Mouse (Mus musculus) lung, postnatal 14 days (tissue): ENCODE results near the gene Hs2st1.
"Not testable (repeated sequence)": the region's sequence is repeated elsewhere in the genome, so short reads cannot be mapped to it uniquely, and the experiment has no call there.

Experiments
- DNase-seq: peaks from one replicate; pipeline ENCODE4 v3.0.0; 2021

Gene Hs2st1

DNA sequence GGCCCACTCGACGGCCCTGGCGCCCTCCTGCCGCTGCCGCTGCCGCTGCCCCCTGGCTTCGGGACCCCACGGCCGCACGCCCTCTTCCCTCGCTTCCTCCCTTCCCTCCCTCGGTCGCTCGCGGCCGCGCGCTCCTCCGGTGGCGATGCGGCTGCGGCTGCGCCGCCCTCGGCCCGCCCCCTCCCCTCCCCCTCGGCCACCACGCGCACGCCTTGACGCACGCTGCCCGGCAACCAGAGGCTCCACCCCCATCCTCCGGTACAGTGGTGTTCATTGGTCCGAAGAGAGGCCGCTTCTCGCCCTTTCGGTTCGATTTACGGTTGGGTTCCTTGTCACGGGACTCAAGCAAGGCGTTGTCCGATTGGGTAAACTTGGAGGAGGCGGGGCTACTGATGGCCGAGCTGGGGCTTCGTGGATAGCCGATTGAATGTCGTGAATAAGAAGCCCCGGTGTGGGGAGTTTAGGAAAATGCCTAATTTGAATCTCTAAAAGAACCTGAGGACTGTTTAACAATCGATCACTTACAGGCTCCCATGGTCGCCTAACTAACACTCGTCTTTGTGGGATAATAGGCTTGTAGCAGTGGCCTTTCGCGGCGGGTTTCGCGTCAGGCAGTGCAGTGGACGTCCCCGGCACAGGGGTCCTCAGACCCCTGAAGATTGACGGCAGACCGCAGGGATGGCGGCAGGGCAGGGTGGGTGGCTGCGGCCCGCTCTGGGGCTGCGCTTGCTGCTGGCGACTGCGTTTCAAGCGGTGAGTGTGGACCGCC is at the start of gene Hs2st1, which contains the start of gene Selenof:
Gene Hs2st1, minus strand, starts transcription at position 135 of the 769 bp plus-strand sequence.
Gene Selenof, plus strand, starts transcription at position 258 of the 769 bp plus-strand sequence.
- DNase-seq, result peak; percentile 96

- no peak for DNase-seq
Observed at GRCm38 (mm10) chr3:144617633-144618180, 47.7 kb upstream of the Hs2st1 start.

DNA sequence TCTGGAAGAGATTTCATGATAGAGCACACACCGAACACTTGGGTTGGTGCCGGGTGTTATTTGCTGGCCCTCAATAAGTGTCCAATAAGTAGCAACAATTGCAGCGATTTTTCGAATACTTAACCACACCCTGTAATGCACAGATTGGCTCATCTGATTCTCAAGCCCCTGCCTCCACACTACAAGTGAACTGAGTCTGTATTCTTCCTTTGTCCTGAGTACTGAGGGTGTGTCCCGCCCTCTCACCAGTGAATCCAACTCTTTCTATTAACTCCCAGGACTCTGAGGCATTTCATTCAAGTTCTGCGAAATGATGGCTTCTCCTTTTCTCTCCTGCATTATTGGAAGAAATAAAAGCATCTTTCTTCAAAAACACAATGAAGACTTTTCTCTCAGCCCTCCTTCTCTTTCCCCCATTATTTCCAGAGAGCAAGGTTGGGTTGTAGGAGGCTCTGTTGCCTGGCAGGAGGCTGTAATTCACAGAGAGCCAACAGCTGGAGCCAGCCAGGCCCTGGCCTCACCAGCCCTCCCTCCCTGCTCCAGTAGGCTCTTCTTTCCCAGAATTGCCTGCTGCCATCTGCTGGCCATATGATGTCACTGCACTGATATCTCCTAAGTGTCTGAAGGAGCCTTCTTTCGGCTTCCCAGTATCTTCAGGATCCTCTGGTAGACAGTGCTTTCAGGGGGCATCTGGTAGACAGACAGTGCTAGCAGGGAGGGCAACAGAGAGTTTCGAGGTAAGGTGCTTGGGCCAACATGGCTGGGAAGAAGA is 46.9 kb upstream of the Hs2st1 start:
- peak; percentile 88 for DNase-seq

- no peak for DNase-seq
Observed at GRCm38 (mm10) chr3:144615459-144615858, 45.5 kb upstream of the Hs2st1 start.

- no peak for DNase-seq
Observed at GRCm38 (mm10) chr3:144614698-144615097, 44.7 kb upstream of the Hs2st1 start.

- DNase-seq, result no peak
Observed at GRCm38 (mm10) chr3:144614277-144614676, 44.3 kb upstream of the Hs2st1 start.

GRCm38 (mm10) chr3:144612382-144612781 is 42.4 kb upstream of the Hs2st1 start:
- no peak for DNase-seq

- DNase-seq, result no peak
Observed at GRCm38 (mm10) chr3:144611626-144612271, 41.8 kb upstream of the Hs2st1 start.

GRCm38 (mm10) chr3:144610759-144611158 is 40.8 kb upstream of the Hs2st1 start:
- DNase-seq, result no peak

DNA sequence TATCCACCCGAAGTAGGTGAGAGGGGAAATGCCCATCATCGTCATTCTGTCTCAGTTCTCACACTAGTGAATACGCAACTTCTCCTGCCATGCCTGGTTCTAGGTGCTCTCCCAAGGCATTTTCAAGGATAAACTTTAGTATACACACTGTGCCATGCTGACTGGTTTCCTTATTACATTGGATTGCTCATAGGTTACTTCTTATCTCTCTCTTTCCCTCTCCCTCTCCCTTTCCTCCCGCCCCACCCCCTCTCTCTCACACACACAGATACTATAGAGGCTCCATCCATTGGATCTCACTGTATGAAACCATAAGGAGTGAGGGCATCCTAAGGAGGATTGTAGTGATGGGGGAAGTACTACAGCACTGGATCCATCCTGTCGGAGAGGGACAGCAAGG is 38.1 kb upstream of the Hs2st1 start:
- no peak for DNase-seq

GRCm38 (mm10) chr3:144606449-144606848 is 36.5 kb upstream of the Hs2st1 start:
- no peak for DNase-seq

- DNase-seq, result not testable (repeated sequence)
Observed at GRCm38 (mm10) chr3:144605811-144606210, 35.8 kb upstream of the Hs2st1 start.

DNA sequence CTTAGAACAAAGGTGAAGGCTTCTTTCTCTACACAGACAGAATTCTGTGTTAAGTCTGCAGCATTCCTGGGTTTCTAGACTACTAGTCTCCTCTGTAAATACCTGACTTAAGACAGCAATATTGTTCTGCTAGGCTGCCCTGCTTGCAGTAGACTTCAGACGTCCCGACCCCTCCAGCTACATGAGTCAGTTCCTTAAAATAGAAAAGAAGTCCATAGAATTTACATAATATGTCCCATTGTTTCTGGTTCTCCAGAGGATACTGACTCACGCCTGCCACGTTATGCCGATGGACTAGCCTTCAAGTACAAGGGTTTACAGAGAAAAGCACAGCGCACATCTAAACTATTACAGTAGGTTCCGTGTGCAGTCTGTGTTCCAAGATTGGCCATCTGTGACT is 34.2 kb upstream of the Hs2st1 start:
- no peak for DNase-seq

DNA sequence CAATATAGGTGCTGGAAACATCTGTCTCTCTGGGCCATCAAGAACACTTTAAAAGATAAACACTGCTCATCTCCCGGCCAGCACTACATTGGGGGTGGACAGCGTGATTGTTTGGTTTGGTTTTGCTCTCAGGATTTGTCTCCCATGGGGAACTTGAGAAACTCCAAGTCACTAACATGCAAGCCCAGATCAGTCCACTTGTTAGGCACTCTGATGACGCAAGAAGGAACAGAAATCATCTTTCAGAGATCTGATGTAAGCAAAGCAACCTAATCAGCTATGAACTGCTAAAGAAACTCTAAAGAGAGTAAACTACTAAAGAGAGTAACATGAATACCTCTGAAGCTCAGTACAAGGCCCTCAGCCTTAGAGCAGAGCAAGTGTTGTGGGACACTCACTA is 33.6 kb upstream of the Hs2st1 start:
- no peak for DNase-seq

DNA sequence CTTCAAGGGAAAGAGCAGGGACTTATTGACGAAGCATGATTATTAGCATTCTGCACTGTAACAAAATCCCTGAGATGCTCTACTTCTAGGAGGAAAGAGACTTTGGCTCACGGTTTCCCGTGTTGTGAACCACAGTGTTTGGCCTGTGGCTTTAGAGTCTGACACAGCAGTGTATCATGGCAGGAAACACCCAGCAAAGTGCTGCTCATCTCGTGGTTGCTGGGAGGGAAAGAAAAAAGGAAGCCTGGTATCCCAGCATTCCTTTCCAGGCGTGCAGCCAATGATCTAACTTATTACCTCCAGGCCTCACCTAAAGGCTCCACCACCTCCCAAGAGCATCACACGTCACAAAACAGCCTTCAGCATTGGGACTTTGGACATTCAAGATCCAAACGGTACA is 32.8 kb upstream of the Hs2st1 start:
- no peak for DNase-seq

DNA sequence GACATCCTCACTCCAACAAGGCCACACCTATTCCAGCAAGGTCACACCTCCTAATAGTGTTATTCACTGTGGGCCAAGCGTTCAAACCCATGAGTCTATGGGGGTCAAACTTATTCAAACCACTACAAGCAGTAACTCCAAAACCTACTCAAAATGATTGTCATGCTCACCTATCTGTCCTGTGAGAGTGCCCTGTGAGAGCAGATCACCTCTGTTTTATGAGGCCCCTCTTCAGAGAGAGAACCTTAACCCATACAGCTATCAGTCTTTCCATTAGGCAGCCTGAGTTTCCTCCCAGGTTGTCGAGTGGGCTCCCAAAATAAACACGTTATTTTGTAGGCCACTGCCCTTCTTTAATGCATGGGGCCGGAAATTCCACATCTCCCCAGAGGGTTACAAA is 32.4 kb upstream of the Hs2st1 start:
- no peak for DNase-seq

DNA sequence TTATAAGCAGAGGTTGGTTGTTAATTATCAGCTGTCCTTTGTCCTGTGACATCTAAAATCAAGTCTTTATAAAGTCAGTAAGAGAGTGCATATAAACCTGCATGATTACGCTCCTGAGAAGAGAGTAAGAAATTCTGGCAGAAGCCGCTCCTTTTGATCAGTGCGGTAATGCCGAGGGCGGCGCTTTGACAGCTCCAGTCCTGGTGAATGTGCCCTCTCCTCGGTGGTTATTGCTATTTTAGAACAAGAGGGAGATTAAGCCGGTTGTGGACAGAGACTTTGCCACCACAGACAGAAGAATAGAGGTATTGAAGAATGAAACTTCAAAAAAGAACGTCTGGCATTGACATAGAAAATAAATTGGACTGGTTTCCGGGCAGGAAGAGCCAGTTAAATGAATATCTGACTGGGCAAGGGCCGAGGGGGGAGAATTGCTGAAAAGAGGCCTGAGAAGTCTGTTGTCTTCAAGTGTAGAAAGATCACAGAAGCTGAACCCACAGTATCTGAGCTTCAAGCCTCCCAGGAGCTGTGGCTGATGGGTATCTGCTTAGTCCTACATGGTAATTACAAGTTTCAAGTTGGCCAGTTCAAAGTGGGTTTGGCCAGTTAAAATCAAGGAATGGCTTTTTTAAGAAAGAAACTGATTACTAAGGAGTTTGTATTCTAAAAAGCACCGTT is 27.9 kb upstream of the Hs2st1 start:
- DNase-seq, result no peak

GRCm38 (mm10) chr3:144597121-144597520 is 27.1 kb upstream of the Hs2st1 start:
- DNase-seq, result no peak

- no peak for DNase-seq
Observed at GRCm38 (mm10) chr3:144592992-144593785, 23.2 kb upstream of the Hs2st1 start.

DNA sequence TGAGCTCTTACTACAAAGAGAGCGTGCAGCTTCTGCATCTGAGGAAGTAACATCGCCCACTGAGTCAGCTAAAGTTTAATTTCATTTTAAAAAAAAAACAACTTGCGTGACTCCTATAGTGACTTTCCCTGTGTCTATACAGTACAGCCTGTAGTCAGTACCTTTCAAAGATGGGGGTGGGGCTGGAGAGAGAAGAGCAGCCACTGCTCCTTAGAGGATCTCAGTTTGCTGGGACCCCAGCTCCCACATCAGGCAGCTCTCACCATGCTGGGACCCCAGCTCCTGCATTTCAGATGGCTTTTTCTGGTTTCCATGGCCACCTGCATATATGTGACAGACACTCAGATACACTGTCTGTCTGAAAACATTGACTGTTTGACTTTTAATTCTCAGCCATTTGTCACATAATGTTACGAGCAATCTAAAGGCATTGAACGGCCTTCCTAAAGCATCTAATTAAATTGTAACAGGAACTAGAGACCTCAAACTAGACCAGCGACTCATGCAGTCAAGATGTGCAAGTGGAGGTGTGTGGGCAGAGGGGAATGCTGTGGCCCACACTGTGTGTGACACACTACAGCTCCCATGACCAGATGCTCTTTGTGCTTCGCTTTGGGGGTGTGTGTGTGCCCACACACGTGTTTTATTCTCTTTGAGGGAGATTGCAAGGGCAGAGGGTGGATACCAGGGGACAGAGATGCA is 19.4 kb upstream of the Hs2st1 start:
- DNase-seq, result no peak

DNA sequence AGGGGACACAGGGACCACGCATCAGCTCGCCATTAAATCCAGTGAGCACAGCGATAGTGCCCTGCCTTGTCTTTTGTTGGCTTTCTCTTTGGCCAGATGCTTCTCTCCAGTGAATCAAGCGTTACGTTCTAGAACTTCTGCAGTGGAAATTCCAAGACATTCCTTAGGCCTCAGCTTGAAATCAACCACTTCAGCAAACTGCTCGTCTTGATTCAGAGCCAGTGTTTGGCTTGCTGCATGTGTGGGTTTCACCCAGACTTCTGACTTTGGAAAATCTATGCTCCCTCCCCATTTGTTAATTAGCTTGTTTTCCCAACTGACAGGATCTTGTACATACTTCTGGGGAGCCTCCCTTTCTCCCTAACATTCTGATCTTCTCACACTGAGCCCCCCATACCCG is 16.8 kb upstream of the Hs2st1 start:
- DNase-seq, result no peak
